In genomic region chr16:73367226-73367840, GRCm38 (mm10) we compare ENCODE assay signal across 8 mouse cellular contexts.
DNase-seq lines count a peak whose midpoint lies in the region; ATAC-seq and TF ChIP-seq lines count a peak whose summit lies in the region.

No protein-coding gene starts in this region.

- DNase-seq in heart, postnatal 0 days (ENCODE audit: low spot score) = no peak
- DNase-seq in neural tube, embryonic 11.5 days (ENCODE audit: low spot score) = peak; percentile 32
- DNase-seq in neural tube, embryonic 10.5 days (ENCODE audit: extremely low spot score, low spot score) = no peak
- DNase-seq in thymus, postnatal 36 days = no peak
- no peak for DNase-seq in testis, postnatal 14 days (ENCODE audit: low spot score)

- H3K4me3 ChIP-seq in heart, postnatal 0 days (ENCODE audit: low read depth, low read length) = no peak overlapping the region
- H3K4me3 ChIP-seq in heart, embryonic 11.5 days (ENCODE audit: low read depth, low read length) = no peak overlapping the region
- no peak overlapping the region for H3K4me3 ChIP-seq in neural tube, embryonic 11.5 days (ENCODE audit: low read depth, low read length)
- no peak overlapping the region for H3K4me3 ChIP-seq in midbrain, embryonic 15.5 days

- peak overlapping the region; percentile 3; the same call in 1 of the 2 replicates for H3K4me2 ChIP-seq in heart, postnatal 0 days (ENCODE audit: low read depth, low read length)
- H3K4me2 ChIP-seq in heart, embryonic 11.5 days = no peak overlapping the region
- no peak overlapping the region for H3K4me2 ChIP-seq in neural tube, embryonic 11.5 days (ENCODE audit: low read depth)
- H3K4me2 ChIP-seq in midbrain, embryonic 15.5 days = no peak overlapping the region

- TF ChIP-seq CTCF in heart, postnatal 0 days (IDR thresholded peaks at IDR 0.05; ENCODE audit: low read depth) = no peak

- TF ChIP-seq EP300 in heart, postnatal 0 days (IDR thresholded peaks at IDR 0.05; ENCODE audit: low read depth) = no peak

- no peak for ATAC-seq in heart, postnatal 0 days (ENCODE audit: insufficient read depth, low read depth)
- ATAC-seq in heart, embryonic 11.5 days (replicated peaks; ENCODE audit: insufficient number of reproducible peaks, low FRiP score, low TSS enrichment) = no peak
- no peak for ATAC-seq in neural tube, embryonic 11.5 days (ENCODE audit: insufficient read depth, low FRiP score, low TSS enrichment)
- 0 out of 2 replicates have a peak, but pooled peaks have one; percentile 52 for ATAC-seq in midbrain, embryonic 15.5 days (replicated peaks)
- ATAC-seq in activated CD4-positive, CD25-positive, alpha-beta regulatory T cell, adult 4 months = no peak

- H3K36me3 ChIP-seq in heart, postnatal 0 days (replicated peaks; ENCODE audit: control insufficient read depth, insufficient read depth, low read length) = no peaks in the 10 kb centered on the region
- H3K36me3 ChIP-seq in heart, embryonic 11.5 days (ENCODE audit: control insufficient read depth, insufficient read depth, low read length) = no peaks in the 10 kb centered on the region
- H3K36me3 ChIP-seq in neural tube, embryonic 11.5 days (ENCODE audit: control insufficient read depth, insufficient read depth, low read length) = no peaks in the 10 kb centered on the region
- H3K36me3 ChIP-seq in midbrain, embryonic 15.5 days (replicated peaks) = no peaks in the 10 kb centered on the region

- WGBS in heart, postnatal 0 days = 60% methylated on average over 17 of the region's 17 CpGs
- 82% methylated on average over 17 of the region's 17 CpGs for WGBS in heart, embryonic 11.5 days (ENCODE audit: insufficient replicate concordance)
- 67% methylated on average over 17 of the region's 17 CpGs for WGBS in neural tube, embryonic 11.5 days
- 52% methylated on average over 17 of the region's 17 CpGs for WGBS in midbrain, embryonic 15.5 days

- H3K9ac ChIP-seq in heart, postnatal 0 days (replicated peaks; ENCODE audit: low read depth, low read length) = no peak overlapping the region
- no peak overlapping the region for H3K9ac ChIP-seq in heart, embryonic 11.5 days (ENCODE audit: low read depth, low read length)
- no peak overlapping the region for H3K9ac ChIP-seq in neural tube, embryonic 11.5 days (ENCODE audit: low read length)
- no peak overlapping the region for H3K9ac ChIP-seq in midbrain, embryonic 15.5 days

- H3K27ac ChIP-seq in heart, postnatal 0 days (ENCODE audit: low read depth) = no peak overlapping the region
- no peak overlapping the region for H3K27ac ChIP-seq in heart, embryonic 11.5 days (ENCODE audit: low read depth, low read length)
- no peak overlapping the region for H3K27ac ChIP-seq in neural tube, embryonic 11.5 days (ENCODE audit: low read depth, low read length)
- H3K27ac ChIP-seq in midbrain, embryonic 15.5 days = peak overlapping the region; percentile 0

- no peaks in the 10 kb centered on the region for H3K27me3 ChIP-seq in heart, postnatal 0 days (ENCODE audit: control insufficient read depth, insufficient read depth, low read length)
- no peaks in the 10 kb centered on the region for H3K27me3 ChIP-seq in heart, embryonic 11.5 days (ENCODE audit: control insufficient read depth, insufficient read depth, low read length)
- no peaks in the 10 kb centered on the region for H3K27me3 ChIP-seq in neural tube, embryonic 11.5 days (ENCODE audit: control insufficient read depth, insufficient read depth, low read length)
- H3K27me3 ChIP-seq in midbrain, embryonic 15.5 days (replicated peaks) = no peaks in the 10 kb centered on the region

- no peaks in the 10 kb centered on the region for H3K9me3 ChIP-seq in heart, postnatal 0 days (replicated peaks; ENCODE audit: control insufficient read depth, low read length)
- no peaks in the 10 kb centered on the region for H3K9me3 ChIP-seq in heart, embryonic 11.5 days (replicated peaks; ENCODE audit: control insufficient read depth, low read length)
- H3K9me3 ChIP-seq in neural tube, embryonic 11.5 days (ENCODE audit: control insufficient read depth, low read length) = no peaks in the 10 kb centered on the region
- H3K9me3 ChIP-seq in midbrain, embryonic 15.5 days = no peaks in the 10 kb centered on the region

- no peaks in the 10 kb centered on the region for H3K4me1 ChIP-seq in heart, postnatal 0 days (ENCODE audit: control insufficient read depth, insufficient read depth)
- H3K4me1 ChIP-seq in heart, embryonic 11.5 days (ENCODE audit: control insufficient read depth, insufficient read depth, low read length) = no peaks in the 10 kb centered on the region
- H3K4me1 ChIP-seq in neural tube, embryonic 11.5 days (ENCODE audit: control insufficient read depth, insufficient read depth, low read length) = no peaks in the 10 kb centered on the region
- H3K4me1 ChIP-seq in midbrain, embryonic 15.5 days = peaks cover 5% of the 10 kb centered on the region; the same call in 1 of the 2 replicates
